Mouse (Mus musculus): ENCODE results near the gene Arhgef6.

Arhgef6 gene

DNA sequence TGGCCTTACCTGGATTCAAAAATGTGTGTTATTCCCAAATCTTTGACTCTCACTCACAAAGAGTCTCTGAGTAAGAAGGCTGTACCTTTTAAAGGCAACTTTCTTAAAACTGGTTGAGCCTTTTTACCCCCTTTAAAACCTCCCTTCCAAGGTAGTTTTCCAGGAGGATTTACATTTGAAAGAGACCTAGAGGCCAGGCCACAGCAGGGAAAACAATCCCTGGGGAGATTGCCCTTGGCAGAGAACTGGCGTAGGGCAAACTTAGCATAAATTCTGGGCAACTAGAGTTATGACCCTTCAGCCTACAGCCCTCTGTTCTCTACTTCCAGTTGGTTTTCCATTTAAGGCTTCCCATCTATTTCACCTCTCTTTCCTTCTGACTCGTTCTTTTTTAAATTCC, 140.5 kb downstream of the Arhgef6 start:
- no peak for DNase-seq (ENCODE audit: extremely low spot score, low spot score)

DNA sequence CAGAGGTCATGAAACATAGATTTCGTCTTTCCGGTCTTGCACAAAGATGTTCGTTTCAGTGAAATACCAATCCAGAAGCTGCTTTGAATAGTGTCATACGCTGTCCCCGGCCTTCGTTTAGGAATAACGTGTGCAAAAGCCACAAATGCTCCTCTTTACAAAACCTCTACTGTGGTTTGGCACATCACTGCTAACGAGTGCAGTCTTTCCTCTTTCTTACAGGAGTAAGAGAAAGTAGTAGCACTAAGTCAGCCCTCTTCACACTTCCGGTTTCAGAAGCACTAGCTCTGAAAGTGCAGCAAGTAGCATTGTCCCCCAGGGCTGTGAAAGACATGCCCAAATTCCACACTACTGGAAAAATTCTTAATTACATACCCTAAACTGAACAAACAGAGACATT, 142.2 kb downstream of the Arhgef6 start:
- DNase-seq (ENCODE audit: extremely low spot score, low spot score) = no peak

DNA sequence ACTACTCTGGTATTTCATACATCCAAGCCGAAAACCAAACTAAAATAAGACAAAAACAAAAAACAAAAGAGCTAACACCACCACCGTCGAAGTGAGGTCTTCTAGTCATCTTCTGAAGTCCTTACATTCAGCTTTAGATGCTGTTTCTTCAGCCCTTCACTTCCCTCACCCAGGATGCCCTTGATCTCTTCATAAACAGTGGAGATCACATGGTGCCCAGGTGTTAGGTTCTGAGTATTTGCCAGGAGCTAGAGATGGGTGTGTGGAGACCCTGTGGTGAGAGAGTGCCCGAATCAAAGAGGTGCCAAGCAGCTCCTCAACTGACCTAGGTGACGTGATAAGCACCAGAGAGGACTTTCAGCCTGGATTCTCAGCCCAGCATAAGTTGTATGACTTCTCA, 149.2 kb downstream of the Arhgef6 start:
- no peak for DNase-seq (ENCODE audit: extremely low spot score, low spot score)

DNA sequence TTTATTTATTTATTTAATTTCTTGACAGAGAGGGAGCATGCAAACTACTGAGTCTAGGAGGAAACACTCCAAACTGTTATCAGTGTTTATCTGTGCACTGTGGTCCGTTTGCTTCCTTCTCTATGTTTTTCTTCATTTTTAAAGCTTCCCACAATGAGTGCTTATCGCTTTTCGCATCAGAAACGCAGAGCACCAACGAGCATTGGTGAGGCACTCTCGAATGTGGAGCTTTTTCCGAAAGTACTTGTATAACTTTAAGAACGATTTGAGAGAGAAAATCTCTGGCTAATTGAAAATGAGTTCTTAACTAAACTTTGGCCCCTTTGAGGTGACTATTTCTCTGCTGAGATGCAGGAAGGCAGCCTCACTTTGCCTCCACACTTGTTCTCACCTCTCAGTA, 151.2 kb downstream of the Arhgef6 start:
- no peak for DNase-seq (ENCODE audit: extremely low spot score, low spot score)

DNA sequence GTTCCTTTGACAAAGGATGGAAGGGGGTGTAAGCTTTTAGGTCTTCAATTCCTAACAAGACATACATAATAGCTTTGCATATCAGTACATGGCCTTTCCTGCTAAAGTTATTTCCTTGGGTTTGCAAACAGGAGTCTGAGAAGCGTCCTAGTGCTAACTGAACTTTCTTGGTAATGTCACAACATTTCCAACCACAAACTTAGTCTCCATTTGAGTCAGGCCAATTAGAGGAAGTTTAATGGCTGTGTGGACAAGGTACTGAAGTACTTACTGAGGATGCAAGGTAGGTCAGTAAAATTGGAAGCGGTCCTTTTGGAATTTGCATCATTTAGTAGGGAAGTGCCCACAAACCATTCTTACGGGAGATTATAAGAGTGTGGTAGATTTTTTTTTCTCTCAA, 155.2 kb downstream of the Arhgef6 start:
- DNase-seq (ENCODE audit: extremely low spot score, low spot score) = no peak

DNA sequence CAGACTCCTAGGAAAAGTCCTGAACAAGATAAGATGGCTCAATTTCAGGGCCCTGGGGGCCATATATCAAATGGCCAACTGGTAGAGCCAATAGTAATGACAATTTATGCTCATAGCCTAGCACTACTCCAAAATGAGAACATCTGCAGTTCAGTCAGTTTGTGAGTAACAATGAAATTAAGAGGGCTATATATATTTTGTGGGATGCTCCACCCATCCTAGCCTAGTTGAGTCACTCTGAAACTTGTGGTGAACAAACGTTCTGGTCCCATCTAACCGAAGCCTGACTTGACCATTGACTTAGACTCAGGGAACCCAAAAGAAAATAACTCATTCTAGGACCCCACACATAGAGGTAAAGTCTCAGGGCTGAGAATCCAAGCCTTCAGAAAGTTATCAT, 156.1 kb downstream of the Arhgef6 start:
- no peak for DNase-seq (ENCODE audit: extremely low spot score, low spot score)

Measured in neural tube, embryonic 10.5 days (tissue).